Mouse (Mus musculus): Measurements from ENCODE around the gene Svs1. TPM values are rescaled to one million over a fixed set of nuclear protein-coding genes. Genes with fewer than 3 reads are reported as not detected.
"Not testable (repeated sequence)": the region's sequence is repeated elsewhere in the genome, so short reads cannot be mapped to it uniquely, and the experiment has no call there.

The Svs1 gene
- total RNA-seq (2021): not detected
- long read RNA-seq, experiment 1: 0 reads
- long read RNA-seq, experiment 2: 0 reads

GRCm38 (mm10) chr6:48986444-48986990 is at the start of gene Svs1:
Gene Svs1, plus strand, starts transcription at chr6:48986861.
- DNase-seq (ENCODE audit: extremely low spot score in 1 of 2, low spot score in 2 of 2): no peak
- TF ChIP-seq CTCF (IDR thresholded peaks at IDR 0.05): no peak
- H3K27ac ChIP-seq: no peak within 1 kb of the TSS
- no peak within 1 kb of the TSS for H3K4me3 ChIP-seq
- intact Hi-C loops (cut with DNase I): no loop called here

GRCm38 (mm10) chr6:48949596-48949995 is 37.1 kb upstream of the Svs1 start:
- TF ChIP-seq CTCF (IDR thresholded peaks at IDR 0.05): no peak
- Histone ChIP-seq H3K27ac (no peak overlapping the region), H3K4me3 (no peak overlapping the region)
- no peak for DNase-seq (ENCODE audit: extremely low spot score in 1 of 2, low spot score in 2 of 2)
- intact Hi-C loops (cut with DNase I): no loop called here

- intact Hi-C loops (cut with DNase I): no loop called here
- Histone ChIP-seq H3K27ac (no peak overlapping the region), H3K4me3 (no peak overlapping the region)
- TF ChIP-seq CTCF (IDR thresholded peaks at IDR 0.05): no peak
- no peak for DNase-seq (ENCODE audit: extremely low spot score in 1 of 2, low spot score in 2 of 2)
These were observed 36.0 kb upstream of the Svs1 start for GRCm38 (mm10) chr6:48950676-48951075.

DNA sequence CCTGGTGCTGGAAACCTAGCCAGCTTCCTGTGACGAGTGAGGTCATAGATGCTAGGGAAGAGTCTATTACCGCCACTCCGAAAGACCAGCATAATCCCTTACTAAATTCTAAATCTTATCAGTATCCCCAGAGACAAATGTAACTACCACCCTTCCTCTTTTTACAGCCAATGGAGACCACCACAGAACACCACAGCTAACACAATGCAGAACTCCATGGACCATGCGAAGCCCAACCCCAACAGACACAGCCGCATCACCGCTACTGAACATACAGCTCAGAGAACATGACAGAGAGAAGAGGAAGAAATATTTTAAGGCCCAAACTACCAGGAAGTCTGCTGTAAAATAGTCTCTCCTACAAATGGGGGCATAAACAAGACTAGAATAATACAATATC is 35.0 kb upstream of the Svs1 start:
- no peak for TF ChIP-seq CTCF (IDR thresholded peaks at IDR 0.05)
- intact Hi-C loops (cut with DNase I): no loop called here
- Histone ChIP-seq H3K27ac (no peak overlapping the region), H3K4me3 (no peak overlapping the region)
- DNase-seq (ENCODE audit: extremely low spot score in 1 of 2, low spot score in 2 of 2): no peak

GRCm38 (mm10) chr6:48953220-48953619 is 33.4 kb upstream of the Svs1 start:
- no peak overlapping the region for H3K27ac ChIP-seq
- TF ChIP-seq CTCF (IDR thresholded peaks at IDR 0.05): no peak
- no peak for DNase-seq (ENCODE audit: extremely low spot score in 1 of 2, low spot score in 2 of 2)
- intact Hi-C loops (cut with DNase I): no loop called here
- H3K4me3 ChIP-seq: no peak overlapping the region

DNA sequence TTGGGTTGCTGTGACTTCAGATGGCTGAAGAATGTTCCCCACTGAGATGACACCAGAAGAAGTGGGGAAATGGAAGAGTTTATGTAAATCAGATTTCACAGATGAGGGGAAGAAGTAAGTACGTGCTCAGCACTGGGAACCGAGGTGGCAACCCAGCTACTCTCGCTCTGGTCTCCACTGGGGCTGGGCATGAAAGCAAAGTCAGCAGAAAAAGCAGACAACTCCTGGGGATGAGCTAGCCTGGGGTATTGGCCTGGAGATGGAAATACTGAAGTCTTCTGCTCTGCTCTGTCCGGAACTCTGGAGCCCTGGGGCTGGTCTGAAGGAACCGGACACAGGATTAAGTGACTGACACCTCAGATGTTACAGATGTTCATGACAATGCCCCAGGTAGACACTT is 32.5 kb upstream of the Svs1 start:
- intact Hi-C loops (cut with DNase I): loop anchor here (2.0 kb wide), 2 partner anchors 95 to 135 kb away; no protein-coding TSS in a partner anchor
- DNase-seq (ENCODE audit: extremely low spot score in 1 of 2, low spot score in 2 of 2): no peak
- no peak overlapping the region for H3K27ac ChIP-seq
- no peak for TF ChIP-seq CTCF (IDR thresholded peaks at IDR 0.05)
- no peak overlapping the region for H3K4me3 ChIP-seq

DNA sequence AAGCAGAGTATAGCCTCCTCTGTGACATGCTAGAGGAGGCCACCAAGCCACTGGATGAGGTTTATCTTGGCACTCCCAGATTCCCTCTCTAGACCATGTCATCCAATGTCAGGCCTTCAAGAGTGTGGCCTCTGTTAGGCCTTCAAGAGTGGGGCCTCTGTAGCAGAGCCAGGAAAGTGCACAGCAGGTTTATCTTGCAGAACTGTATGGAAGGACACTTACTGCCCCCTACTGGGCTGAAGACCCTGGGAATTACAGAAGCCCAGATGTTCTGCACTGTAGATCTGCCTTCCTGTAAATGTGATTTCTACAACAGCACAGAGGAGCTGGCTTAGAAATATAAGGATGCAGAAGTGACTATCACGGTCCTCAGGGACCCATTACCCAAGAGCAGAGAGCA is 31.7 kb upstream of the Svs1 start:
- Histone ChIP-seq H3K4me3 (no peak overlapping the region), H3K27ac (no peak overlapping the region)
- DNase-seq (ENCODE audit: extremely low spot score in 1 of 2, low spot score in 2 of 2): peak; percentile 26 to 27
- intact Hi-C loops (cut with DNase I): loop anchor here (2.0 to 5.0 kb wide), 3 partner anchors 96 to 778 kb away; no protein-coding TSS in a partner anchor
- TF ChIP-seq CTCF (IDR thresholded peaks at IDR 0.05): peak; percentile 67

GRCm38 (mm10) chr6:48956785-48957184 is 29.9 kb upstream of the Svs1 start:
- no peak overlapping the region for H3K4me3 ChIP-seq
- intact Hi-C loops (cut with DNase I): loop anchor here (2.0 to 5.0 kb wide), 2 partner anchors 308 to 779 kb away; no protein-coding TSS in a partner anchor
- no peak for DNase-seq (ENCODE audit: extremely low spot score in 1 of 2, low spot score in 2 of 2)
- TF ChIP-seq CTCF (IDR thresholded peaks at IDR 0.05): no peak
- H3K27ac ChIP-seq: no peak overlapping the region

GRCm38 (mm10) chr6:48958053-48958452 is 28.6 kb upstream of the Svs1 start:
- no peak for DNase-seq (ENCODE audit: extremely low spot score in 1 of 2, low spot score in 2 of 2)
- intact Hi-C loops (cut with DNase I): loop anchor here (5.0 kb wide), 1 partner anchor 781 kb away; no protein-coding TSS in a partner anchor
- TF ChIP-seq CTCF (IDR thresholded peaks at IDR 0.05): peak; percentile 49
- Histone ChIP-seq H3K27ac (no peak overlapping the region), H3K4me3 (no peak overlapping the region)

- H3K27ac ChIP-seq; H3K4me3 ChIP-seq; DNase-seq (ENCODE audit: extremely low spot score in 1 of 2, low spot score in 2 of 2): not testable (repeated sequence)
- intact Hi-C loops (cut with DNase I): loop anchor here (5.0 kb wide), 1 partner anchor 782 kb away; no protein-coding TSS in a partner anchor
- TF ChIP-seq CTCF (IDR thresholded peaks at IDR 0.05): peak; percentile 51
These were observed 27.5 kb upstream of the Svs1 start for GRCm38 (mm10) chr6:48959151-48959550.

DNA sequence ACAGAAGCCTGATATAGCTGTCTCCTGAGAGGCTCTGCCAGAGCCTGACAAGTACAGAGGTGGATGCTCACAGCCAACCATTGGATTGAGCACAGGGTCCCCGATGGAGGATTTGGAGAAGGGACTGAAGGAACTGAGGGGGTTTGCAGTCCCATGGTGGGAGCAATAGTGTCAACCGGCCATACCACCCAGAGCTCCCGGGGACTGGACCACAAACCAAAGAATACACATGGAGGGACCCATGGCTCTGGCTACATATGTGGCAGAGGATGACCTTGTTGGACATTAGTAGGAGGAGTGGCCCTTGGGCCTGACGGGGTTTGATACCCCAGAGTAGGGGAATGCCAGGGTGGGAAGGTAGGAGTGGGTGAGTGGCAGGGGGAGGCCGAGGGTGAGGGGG is 20.0 kb upstream of the Svs1 start:
- H3K27ac ChIP-seq; H3K4me3 ChIP-seq; intact Hi-C loops (cut with DNase I); DNase-seq (ENCODE audit: extremely low spot score in 1 of 2, low spot score in 2 of 2): not testable (repeated sequence)

- no peak for DNase-seq (ENCODE audit: extremely low spot score in 1 of 2, low spot score in 2 of 2)
- H3K27ac ChIP-seq: no peak overlapping the region
- no peak overlapping the region for H3K4me3 ChIP-seq
- no peak for TF ChIP-seq CTCF (IDR thresholded peaks at IDR 0.05)
- intact Hi-C loops (cut with DNase I): no loop called here
These were observed 18.8 kb upstream of the Svs1 start for GRCm38 (mm10) chr6:48967868-48968267.

DNA sequence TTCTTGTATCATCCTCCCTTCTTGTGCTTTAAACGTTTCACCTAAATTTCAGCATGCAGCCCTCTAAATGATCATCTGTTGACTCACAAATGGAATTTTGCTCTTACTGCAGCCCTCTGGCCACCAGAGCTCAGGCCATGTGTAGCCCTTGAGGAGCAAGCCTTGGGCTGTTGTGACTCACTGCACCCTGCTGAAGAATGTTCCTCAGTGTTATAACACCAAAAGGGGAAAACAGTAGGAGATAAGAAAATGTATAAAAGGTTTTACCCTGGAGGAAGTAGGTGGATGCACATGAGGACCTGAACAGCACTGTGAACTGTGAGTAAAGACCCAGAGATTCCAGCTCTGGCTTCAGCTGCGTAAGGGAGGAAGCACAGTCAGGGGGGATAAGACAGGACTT is 12.0 kb upstream of the Svs1 start, which contains the start of gene Doxl2:
Doxl2 (plus strand) TSS at position 301 of the 400 bp plus-strand sequence.
- Histone ChIP-seq H3K27ac (no peak within 1 kb of the TSS), H3K4me3 (no peak within 1 kb of the TSS)
- DNase-seq (ENCODE audit: extremely low spot score in 1 of 2, low spot score in 2 of 2): no peak
- intact Hi-C loops (cut with DNase I): no loop called here
- no peak for TF ChIP-seq CTCF (IDR thresholded peaks at IDR 0.05)

Measured in left cerebral cortex, adult 2 months (tissue).